ENCODE assay signal across 16 mouse cellular contexts in the genomic region with DNA sequence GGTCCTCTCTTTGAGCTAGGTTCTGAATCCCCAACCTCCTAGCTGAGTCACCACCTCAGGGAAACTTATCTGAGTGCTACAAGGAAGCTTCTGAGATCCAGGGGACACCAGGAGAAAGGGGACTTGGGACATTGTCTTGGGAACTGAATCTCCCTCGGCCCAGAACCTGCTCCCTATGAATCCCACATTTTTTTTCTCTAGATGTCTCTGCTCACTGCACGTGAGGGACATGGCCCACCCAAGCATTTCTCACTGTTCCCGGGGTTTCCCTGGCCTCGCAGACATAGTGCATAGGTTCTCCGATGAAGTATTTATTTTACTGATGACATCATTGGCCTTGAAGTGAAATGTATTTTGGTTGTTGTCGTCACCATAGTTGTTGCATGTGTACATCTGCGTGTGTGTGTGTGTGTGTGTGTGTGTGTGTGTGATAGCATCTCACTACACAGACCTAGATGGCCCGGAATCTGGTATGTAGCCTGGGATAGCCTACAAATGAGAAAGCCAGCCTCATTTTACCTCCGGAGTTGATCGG. TPM values are rescaled to one million over a fixed set of nuclear protein-coding genes. Genes with fewer than 3 reads are reported as not detected.
DNase-seq lines count a peak whose midpoint lies in the region; ATAC-seq and TF ChIP-seq lines count a peak whose summit lies in the region.
"Had no signal": no experiment of that assay in that cellular context is flagged by ENCODE, and none has a peak within 500 bp of the region (broad histone marks: within the 10 kb centered on the region; RNA-seq: fewer than 3 reads in every experiment).

No protein-coding gene starts in this region.

- H3K36me3 ChIP-seq in forebrain, embryonic 12.5 days (replicated peaks), result peaks cover 10% of the 10 kb centered on the region
- H3K36me3 ChIP-seq in forebrain, embryonic 15.5 days, result no peaks in the 10 kb centered on the region
- 0 out of 2 replicates have a peak, but pooled peaks cover 2% of the 10 kb centered on the region for H3K36me3 ChIP-seq in hindbrain, postnatal 0 days (ENCODE audit: insufficient read depth, low read length)
- H3K36me3 ChIP-seq in hindbrain, embryonic 11.5 days (ENCODE audit: control insufficient read depth, insufficient read depth, low read length), result 0 out of 2 replicates have a peak, but pooled peaks cover 2% of the 10 kb centered on the region
- 0 out of 2 replicates have a peak, but pooled peaks cover 4% of the 10 kb centered on the region for H3K36me3 ChIP-seq in intestine, embryonic 15.5 days

- H3K27me3 ChIP-seq in forebrain, embryonic 12.5 days, result peaks cover 4% of the 10 kb centered on the region; the same call in 1 of the 2 replicates
- H3K27me3 ChIP-seq in forebrain, embryonic 15.5 days, result no peaks in the 10 kb centered on the region
- no peaks in the 10 kb centered on the region for H3K27me3 ChIP-seq in hindbrain, postnatal 0 days (ENCODE audit: insufficient read depth, low read length)
- H3K27me3 ChIP-seq in hindbrain, embryonic 11.5 days (ENCODE audit: control insufficient read depth, insufficient read depth, low read length), result no peaks in the 10 kb centered on the region; the same call in 1 of the 2 replicates
- H3K27me3 ChIP-seq in intestine, embryonic 15.5 days (replicated peaks), result no peaks in the 10 kb centered on the region

- no peak overlapping the region for H3K9ac ChIP-seq in forebrain, embryonic 12.5 days
- no peak overlapping the region for H3K9ac ChIP-seq in forebrain, embryonic 15.5 days (replicated peaks)
- no peak overlapping the region for H3K9ac ChIP-seq in hindbrain, postnatal 0 days (replicated peaks; ENCODE audit: low read length)
- H3K9ac ChIP-seq in hindbrain, embryonic 11.5 days (ENCODE audit: low read depth, low read length), result no peak overlapping the region
- H3K9ac ChIP-seq in intestine, embryonic 15.5 days, result no peak overlapping the region

- H3K4me1 ChIP-seq in forebrain, embryonic 12.5 days, result peaks cover 89% of the 10 kb centered on the region
- peaks cover 87% of the 10 kb centered on the region for H3K4me1 ChIP-seq in forebrain, embryonic 15.5 days
- peaks cover 60% of the 10 kb centered on the region for H3K4me1 ChIP-seq in hindbrain, postnatal 0 days (ENCODE audit: insufficient read depth, low read length)
- H3K4me1 ChIP-seq in hindbrain, embryonic 11.5 days (replicated peaks; ENCODE audit: control insufficient read depth, insufficient read depth, low read length), result peaks cover 40% of the 10 kb centered on the region
- H3K4me1 ChIP-seq in intestine, embryonic 15.5 days (replicated peaks), result peaks cover 94% of the 10 kb centered on the region

- 0 out of 2 replicates have a peak overlapping the region, but pooled peaks have one; percentile 25 for H3K27ac ChIP-seq in forebrain, embryonic 12.5 days
- no peak overlapping the region for H3K27ac ChIP-seq in forebrain, embryonic 15.5 days (replicated peaks)
- H3K27ac ChIP-seq in hindbrain, postnatal 0 days, result 0 out of 2 replicates have a peak overlapping the region, but pooled peaks have one; percentile 80
- no peak overlapping the region for H3K27ac ChIP-seq in hindbrain, embryonic 11.5 days (ENCODE audit: low read depth, low read length)
- H3K27ac ChIP-seq in intestine, embryonic 15.5 days, result peak overlapping the region; percentile 38; the same call in 1 of the 2 replicates

- TF ChIP-seq CTCF in hindbrain, postnatal 0 days (IDR thresholded peaks at IDR 0.05; ENCODE audit: low read depth), result no peak

- H3K9me3 ChIP-seq in forebrain, embryonic 12.5 days, result no peaks in the 10 kb centered on the region
- no peaks in the 10 kb centered on the region for H3K9me3 ChIP-seq in forebrain, embryonic 15.5 days
- H3K9me3 ChIP-seq in hindbrain, postnatal 0 days (ENCODE audit: low read length), result no peaks in the 10 kb centered on the region
- no peaks in the 10 kb centered on the region for H3K9me3 ChIP-seq in hindbrain, embryonic 11.5 days (ENCODE audit: control insufficient read depth, low read length)
- no peaks in the 10 kb centered on the region for H3K9me3 ChIP-seq in intestine, embryonic 15.5 days

- no peak for DNase-seq in hindbrain, postnatal 0 days (ENCODE audit: low spot score)
- DNase-seq in hindbrain, embryonic 11.5 days (ENCODE audit: low spot score), result no peak
- DNase-seq in 416B (ENCODE audit: low read depth), result peak; percentile 31
- DNase-seq in thymus, adult 18-20 months, result no peak
- DNase-seq in spleen, postnatal 36 days (ENCODE audit: low spot score in 2 of 2), result no peak
- DNase-seq: cerebellum, adult 8-10 months; layer of hippocampus, postnatal 36 days; liver, postnatal 0 days had no signal

- 91% methylated on average over 10 of the region's 10 CpGs for WGBS in forebrain, embryonic 12.5 days
- WGBS in forebrain, embryonic 15.5 days, result 82% methylated on average over 10 of the region's 10 CpGs
- 86% methylated on average over 10 of the region's 10 CpGs for WGBS in hindbrain, postnatal 0 days
- 92% methylated on average over 10 of the region's 10 CpGs for WGBS in hindbrain, embryonic 11.5 days
- 70% methylated on average over 10 of the region's 10 CpGs for WGBS in intestine, embryonic 15.5 days

- no peak for ATAC-seq in forebrain, embryonic 12.5 days (ENCODE audit: low FRiP score)
- ATAC-seq in forebrain, embryonic 15.5 days (replicated peaks), result no peak
- ATAC-seq in hindbrain, postnatal 0 days, result no peak
- no peak for ATAC-seq in hindbrain, embryonic 11.5 days (ENCODE audit: low FRiP score)
- no peak for ATAC-seq in intestine, embryonic 15.5 days
- ATAC-seq: liver, postnatal 0 days had no signal

- no peak overlapping the region for H3K4me2 ChIP-seq in forebrain, embryonic 12.5 days
- no peak overlapping the region for H3K4me2 ChIP-seq in forebrain, embryonic 15.5 days (replicated peaks)
- no peak overlapping the region for H3K4me2 ChIP-seq in hindbrain, postnatal 0 days (ENCODE audit: low read depth, low read length)
- no peak overlapping the region for H3K4me2 ChIP-seq in hindbrain, embryonic 11.5 days (replicated peaks; ENCODE audit: low read depth, low read length)
- H3K4me2 ChIP-seq in intestine, embryonic 15.5 days (replicated peaks), result no peak overlapping the region

- H3K4me3 ChIP-seq in forebrain, embryonic 12.5 days (replicated peaks), result no peak overlapping the region
- H3K4me3 ChIP-seq in forebrain, embryonic 15.5 days, result no peak overlapping the region
- no peak overlapping the region for H3K4me3 ChIP-seq in hindbrain, postnatal 0 days (ENCODE audit: low read length)
- H3K4me3 ChIP-seq in hindbrain, embryonic 11.5 days (ENCODE audit: low read depth, low read length), result no peak overlapping the region
- no peak overlapping the region for H3K4me3 ChIP-seq in intestine, embryonic 15.5 days (replicated peaks)

RNA-seq across cellular contexts. Expression of a gene that starts 13.3 kb away (rescaled TPM):
- polyA plus RNA-seq in forebrain, embryonic 12.5 days (2016; fragmentation: Nextera tagmentation; extraction: Ambion mirVana), result 10.6 and 10.7 TPM in 2 replicates
- 13.6 and 14.4 TPM in 2 replicates for polyA plus RNA-seq in forebrain, embryonic 15.5 days (2015; fragmentation: Nextera tagmentation; extraction: Ambion mirVana)
- total RNA-seq in hindbrain, postnatal 0 days (2014; rRNA removed), result 32.7 and 44.5 TPM in 2 replicates
- 7.8 and 8.4 TPM in 2 replicates for polyA plus RNA-seq in hindbrain, postnatal 0 days (2015; fragmentation: Nextera tagmentation; extraction: Ambion mirVana)
- 8.6 and 10.1 TPM in 2 replicates for polyA plus RNA-seq in hindbrain, embryonic 11.5 days (2014; fragmentation: Nextera tagmentation; extraction: Ambion mirVana)
- 7.5 and 7.8 TPM in 2 replicates for polyA plus RNA-seq in intestine, embryonic 15.5 days (2015; fragmentation: Nextera tagmentation; extraction: Ambion mirVana)

RNA-seq across cellular contexts. Expression of a gene that starts 41.1 kb away (rescaled TPM):
- polyA plus RNA-seq in forebrain, embryonic 12.5 days (2016; fragmentation: Nextera tagmentation; extraction: Ambion mirVana), result 0.29 TPM in 1 of 2 replicates, not detected in the other
- not detected in 2 replicates for polyA plus RNA-seq in forebrain, embryonic 15.5 days (2015; fragmentation: Nextera tagmentation; extraction: Ambion mirVana)
- total RNA-seq in hindbrain, postnatal 0 days (2014; rRNA removed), result not detected in 2 replicates
- not detected in 2 replicates for polyA plus RNA-seq in hindbrain, postnatal 0 days (2015; fragmentation: Nextera tagmentation; extraction: Ambion mirVana)
- polyA plus RNA-seq in hindbrain, embryonic 11.5 days (2014; fragmentation: Nextera tagmentation; extraction: Ambion mirVana), result 0.83 TPM in 1 of 2 replicates, not detected in the other
- 1.2 TPM in 2 replicates for polyA plus RNA-seq in intestine, embryonic 15.5 days (2015; fragmentation: Nextera tagmentation; extraction: Ambion mirVana)
- total RNA-seq: adrenal gland, postnatal 4 days; layer of hippocampus, postnatal 36 days; midbrain, postnatal 0 days had no signal
- polyA plus RNA-seq: liver, postnatal 0 days; midbrain, postnatal 0 days had no signal

RNA-seq across cellular contexts. Expression of a gene that starts 54.9 kb away (rescaled TPM):
- polyA plus RNA-seq in forebrain, embryonic 12.5 days (2016; fragmentation: Nextera tagmentation; extraction: Ambion mirVana), result not detected in 2 replicates
- not detected in 2 replicates for polyA plus RNA-seq in forebrain, embryonic 15.5 days (2015; fragmentation: Nextera tagmentation; extraction: Ambion mirVana)
- not detected in 2 replicates for total RNA-seq in hindbrain, postnatal 0 days (2014; rRNA removed)
- polyA plus RNA-seq in hindbrain, postnatal 0 days (2015; fragmentation: Nextera tagmentation; extraction: Ambion mirVana), result not detected in 2 replicates
- polyA plus RNA-seq in hindbrain, embryonic 11.5 days (2014; fragmentation: Nextera tagmentation; extraction: Ambion mirVana), result not detected in 2 replicates
- not detected in 2 replicates for polyA plus RNA-seq in intestine, embryonic 15.5 days (2015; fragmentation: Nextera tagmentation; extraction: Ambion mirVana)
- total RNA-seq: adrenal gland, postnatal 4 days; gastrocnemius, adult 8-10 months; layer of hippocampus, postnatal 36 days; midbrain, postnatal 0 days had no signal
- polyA plus RNA-seq: C2C12; kidney, embryonic 16.5 days; liver, postnatal 0 days; midbrain, postnatal 0 days had no signal

Comparison
In these comparisons a context has a peak if more than half of its experiments do, and no peak if none do; other contexts are left out.
1. H3K27ac ChIP-seq: peak in forebrain, embryonic 12.5 days (single experiment), hindbrain, postnatal 0 days (single experiment) and intestine, embryonic 15.5 days (single experiment); none in forebrain, embryonic 15.5 days (single experiment) and hindbrain, embryonic 11.5 days (single experiment).